Mouse (Mus musculus) ES-Bruce4 (cell line): ENCODE measurements around the gene Aifm1. TPM values are rescaled to one million over a fixed set of nuclear protein-coding genes. Genes with fewer than 3 reads are reported as not detected.
A peak's percentile ranks its signal among the peaks of the same experiment; 100 is the strongest.

Experiments
- H3K27ac ChIP-seq: 2 replicates; pipeline ENCODE4 v1.5.1; 2012; ENCODE audit warnings: low read length, inconsistent platforms; ENCODE audit not compliant: insufficient read depth
- H3K27me3 ChIP-seq: 2 replicates; pipeline ENCODE4 v1.6.1; 2012; ENCODE audit warnings: mild to moderate bottlenecking, low read length, inconsistent platforms; ENCODE audit not compliant: control insufficient read depth, poor library complexity, insufficient read depth, severe bottlenecking
- H3K36me3 ChIP-seq: 2 replicates; pipeline ENCODE4 v1.6.1; 2012; ENCODE audit warnings: inconsistent platforms, mild to moderate bottlenecking, low read length, moderate library complexity; ENCODE audit not compliant: control insufficient read depth, poor library complexity, insufficient read depth, severe bottlenecking
- H3K4me1 ChIP-seq: one replicate; pipeline ENCODE4 v1.8.1; 2011; ENCODE audit warnings: low read length; ENCODE audit not compliant: control insufficient read depth, insufficient read depth
- H3K4me3 ChIP-seq: 2 replicates; pipeline ENCODE4 v1.5.1; 2011; ENCODE audit warnings: low read depth, mild to moderate bottlenecking, low read length
- H3K9ac ChIP-seq: 2 replicates; pipeline ENCODE4 v1.6.1; 2012; ENCODE audit warnings: low read depth, mild to moderate bottlenecking, inconsistent platforms; ENCODE audit not compliant: poor library complexity, severe bottlenecking
- H3K9me3 ChIP-seq: replicated peaks from 2 replicates; pipeline ENCODE4 v1.6.1; 2012; ENCODE audit warnings: mild to moderate bottlenecking, low read length, inconsistent platforms; ENCODE audit not compliant: control insufficient read depth, poor library complexity, insufficient read depth, severe bottlenecking
- CTCF ChIP-seq: IDR thresholded peaks from one replicate; pipeline ENCODE4 v1.8.1; 2011; ENCODE audit warnings: low read depth, low read length
- EP300 ChIP-seq: IDR thresholded peaks from 2 replicates; pipeline ENCODE4 v1.6.1; 2011; ENCODE audit warnings: low read depth, low read length; ENCODE audit not compliant: insufficient read depth
- POLR2A ChIP-seq: IDR thresholded peaks from one replicate; pipeline ENCODE4 v1.8.1; 2011; ENCODE audit warnings: low read length; ENCODE audit not compliant: insufficient read depth
- polyA plus RNA-seq: library from polyadenylated mRNA; stranded (reverse); fragments of >200 nt; gene quantifications from 2 replicates; pipeline ENCODE4 v1.2.4, GENCODE M21; 2011; ENCODE audit warnings: low read depth; ENCODE audit not compliant: missing spikeins, insufficient read depth, insufficient read length

The Aifm1 gene
- polyA plus RNA-seq, 1 experiment = 45.9 TPM

DNA sequence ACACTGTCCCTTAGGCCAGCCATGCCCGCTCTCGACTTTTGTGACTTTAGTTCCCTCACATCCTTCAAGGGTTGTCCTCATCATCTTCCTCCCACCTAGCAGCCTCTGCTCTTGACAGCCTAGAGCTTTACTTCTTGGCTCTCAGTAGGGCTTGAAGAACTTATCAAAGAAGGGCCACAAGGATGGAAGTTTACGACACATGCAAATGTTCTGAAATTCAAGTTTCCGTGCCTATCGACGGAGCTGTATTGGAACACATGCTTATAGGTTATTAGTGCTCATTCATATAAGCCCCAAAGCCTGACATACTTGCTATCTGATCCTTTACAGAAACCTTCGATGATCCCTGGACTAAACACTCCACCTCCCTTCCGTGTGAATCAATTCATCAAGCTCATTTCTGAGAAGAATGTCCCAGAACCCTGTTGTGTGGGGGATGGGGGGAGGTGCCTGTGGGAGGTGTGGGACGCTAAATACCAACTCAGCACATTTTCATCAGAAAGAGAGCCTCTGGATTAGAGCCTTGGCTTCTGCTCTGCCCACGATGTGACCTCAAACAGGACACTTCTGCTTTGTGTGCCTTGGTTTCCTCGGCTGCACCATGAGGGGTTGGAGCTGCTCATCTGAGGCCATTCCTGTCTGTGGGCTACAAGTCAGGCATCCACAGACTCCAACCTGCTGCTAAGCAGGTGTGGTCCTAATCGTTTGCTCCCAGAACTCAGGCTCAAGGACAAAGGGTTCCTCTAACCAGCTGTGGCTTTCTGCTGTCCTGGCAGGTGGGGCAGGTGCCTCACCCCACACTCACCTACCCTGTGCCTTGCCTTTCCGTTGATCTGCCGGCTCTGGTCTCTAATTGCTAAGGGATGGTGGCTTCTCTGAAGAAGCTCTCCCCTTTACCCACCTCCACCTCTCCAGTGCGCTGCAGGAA, 80.5 kb downstream of the Aifm1 start:
- Histone ChIP-seq H3K27me3 (no peaks in the 10 kb centered on the region), H3K4me1 (peaks cover 4% of the 10 kb centered on the region), H3K9ac (no peak overlapping the region), H3K36me3 (no peaks in the 10 kb centered on the region), H3K4me3 (peak overlapping the region; percentile 40), H3K9me3 (no peaks in the 10 kb centered on the region), H3K27ac (peak overlapping the region; percentile 60)
- no peak for TF ChIP-seq CTCF
- TF ChIP-seq POLR2A = no peak
- no peak for TF ChIP-seq EP300

- H3K9ac ChIP-seq = no peak overlapping the region
- H3K27me3 ChIP-seq = no peaks in the 10 kb centered on the region
These were observed 83.8 kb downstream of the Aifm1 start for GRCm38 (mm10) chrX:48429538-48429937.

GRCm38 (mm10) chrX:48429100-48429499, 84.3 kb downstream of the Aifm1 start:
- H3K36me3 ChIP-seq = no peaks in the 10 kb centered on the region
- H3K4me3 ChIP-seq = no peak overlapping the region
- no peaks in the 10 kb centered on the region for H3K9me3 ChIP-seq
- no peaks in the 10 kb centered on the region for H3K27me3 ChIP-seq
- peaks cover 7% of the 10 kb centered on the region for H3K4me1 ChIP-seq
- TF ChIP-seq POLR2A = no peak
- no peak for TF ChIP-seq CTCF
- TF ChIP-seq EP300 = no peak
- H3K9ac ChIP-seq = no peak overlapping the region
- H3K27ac ChIP-seq = no peak overlapping the region

More at GRCm38 (mm10) chrX:48429538-48429937, 83.8 kb downstream of the Aifm1 start:
- Histone ChIP-seq H3K4me3 (no peak overlapping the region), H3K36me3 (no peaks in the 10 kb centered on the region), H3K27ac (no peak overlapping the region), H3K4me1 (peaks cover 7% of the 10 kb centered on the region), H3K9me3 (no peaks in the 10 kb centered on the region)
- TF ChIP-seq POLR2A = no peak
- no peak for TF ChIP-seq EP300
- no peak for TF ChIP-seq CTCF

DNA sequence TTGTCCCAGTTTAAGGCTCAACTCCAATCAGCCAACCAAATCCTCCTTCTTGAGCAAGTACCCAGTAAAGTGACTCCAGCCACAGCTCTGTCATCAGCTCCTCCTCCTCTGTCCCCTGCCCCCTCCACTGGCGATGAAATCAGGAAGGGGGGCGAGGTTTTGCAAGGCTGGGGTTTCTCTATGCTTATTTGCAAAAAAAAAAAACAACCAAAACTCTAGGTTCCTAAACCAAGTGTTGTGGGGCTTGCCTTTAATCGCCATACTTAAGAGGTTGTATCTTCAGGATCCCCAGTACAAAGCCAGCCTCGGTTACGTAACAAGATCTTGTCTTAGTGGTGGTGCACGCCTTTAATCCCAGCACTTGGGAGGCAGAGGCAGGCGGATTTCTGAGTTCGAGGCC, 84.7 kb downstream of the Aifm1 start:
- H3K36me3 ChIP-seq = no peaks in the 10 kb centered on the region
- H3K27me3 ChIP-seq = no peaks in the 10 kb centered on the region
- TF ChIP-seq EP300 = no peak
- TF ChIP-seq CTCF = no peak
- TF ChIP-seq POLR2A = no peak

GRCm38 (mm10) chrX:48428241-48428640, 85.1 kb downstream of the Aifm1 start:
- H3K4me3 ChIP-seq = no peak overlapping the region
- no peak overlapping the region for H3K27ac ChIP-seq
- no peaks in the 10 kb centered on the region for H3K9me3 ChIP-seq
- TF ChIP-seq POLR2A = no peak
- no peak for TF ChIP-seq CTCF
- TF ChIP-seq EP300 = no peak
- no peaks in the 10 kb centered on the region for H3K36me3 ChIP-seq
- H3K4me1 ChIP-seq = peaks cover 4% of the 10 kb centered on the region
- no peak overlapping the region for H3K9ac ChIP-seq
- H3K27me3 ChIP-seq = no peaks in the 10 kb centered on the region

More for the DNA sequence above, 84.7 kb downstream of the Aifm1 start:
- H3K4me3 ChIP-seq = no peak overlapping the region
- no peaks in the 10 kb centered on the region for H3K9me3 ChIP-seq
- peaks cover 4% of the 10 kb centered on the region for H3K4me1 ChIP-seq
- no peak overlapping the region for H3K27ac ChIP-seq
- no peak overlapping the region for H3K9ac ChIP-seq

- Histone ChIP-seq H3K27ac (0 out of 2 replicates have a peak overlapping the region, but pooled peaks have one; percentile 25), H3K4me1 (peaks cover 2% of the 10 kb centered on the region), H3K27me3 (no peaks in the 10 kb centered on the region), H3K36me3 (no peaks in the 10 kb centered on the region), H3K9me3 (no peaks in the 10 kb centered on the region), H3K4me3 (no peak overlapping the region), H3K9ac (no peak overlapping the region)
- no peak for TF ChIP-seq POLR2A
- TF ChIP-seq EP300 = no peak
- TF ChIP-seq CTCF = no peak
These were observed 88.1 kb downstream of the Aifm1 start for GRCm38 (mm10) chrX:48425280-48425679.

Other genes with a start within 250 kb of the Aifm1 start
- 9.9 and 11.3 TPM in 2 replicates for gene Bcorl1, start 172.2 kb downstream of the Aifm1 start, polyA plus RNA-seq
- 5.6 and 6.1 TPM in 2 replicates for gene Elf4, start 50.4 kb downstream of the Aifm1 start, polyA plus RNA-seq
- gene Rab33a, start 5.7 kb upstream of the Aifm1 start, polyA plus RNA-seq = 0.97 and 1.4 TPM in 2 replicates
- 40.8 and 47.4 TPM in 2 replicates for gene Zfp280c, start 80.9 kb upstream of the Aifm1 start, polyA plus RNA-seq
- gene Slc25a14, start 109.8 kb upstream of the Aifm1 start, polyA plus RNA-seq = 7.4 and 8.2 TPM in 2 replicates
- gene Gpr119, start 160.9 kb upstream of the Aifm1 start, polyA plus RNA-seq = not detected in 2 replicates
- 27.9 and 31.1 TPM in 2 replicates for gene Rbmx2, start 181.4 kb upstream of the Aifm1 start, polyA plus RNA-seq